ENCODE assay signal across 13 mouse cellular contexts in genomic region chr12:92618519-92618918, GRCm38 (mm10).
A peak's percentile ranks its signal among the peaks of the same experiment; 100 is the strongest.
DNase-seq lines count a peak whose midpoint lies in the region; ATAC-seq and TF ChIP-seq lines count a peak whose summit lies in the region.
"Had no signal": no experiment of that assay in that cellular context is flagged by ENCODE, and none has a peak within 500 bp of the region (broad histone marks: within the 10 kb centered on the region; RNA-seq: fewer than 3 reads in every experiment).

No protein-coding gene starts in this region.

- ATAC-seq in hindbrain, postnatal 0 days: peak; percentile 43; the same call in 1 of the 2 replicates
- ATAC-seq in midbrain, embryonic 12.5 days (ENCODE audit: low FRiP score, low read depth): peak; percentile 77
- ATAC-seq in midbrain, embryonic 15.5 days (replicated peaks): no peak
- no peak; the same call in 1 of the 2 replicates for ATAC-seq in midbrain, embryonic 14.5 days (ENCODE audit: low FRiP score, low TSS enrichment)
- ATAC-seq: intestine, embryonic 16.5 days had no signal

- 33% methylated on average over 2 of the region's 2 CpGs for WGBS in hindbrain, postnatal 0 days
- 44% methylated on average over 2 of the region's 2 CpGs for WGBS in hindbrain, embryonic 10.5 days
- WGBS in midbrain, embryonic 12.5 days: 39% methylated on average over 2 of the region's 2 CpGs
- WGBS in midbrain, embryonic 15.5 days: 28% methylated on average over 2 of the region's 2 CpGs
- WGBS in midbrain, embryonic 14.5 days: 15% methylated on average over 2 of the region's 2 CpGs

- no peaks in the 10 kb centered on the region for H3K27me3 ChIP-seq in hindbrain, postnatal 0 days (ENCODE audit: insufficient read depth, low read length)
- H3K27me3 ChIP-seq in hindbrain, embryonic 10.5 days (ENCODE audit: insufficient read depth, poor library complexity, severe bottlenecking): no peaks in the 10 kb centered on the region
- H3K27me3 ChIP-seq in midbrain, embryonic 12.5 days: no peaks in the 10 kb centered on the region
- no peaks in the 10 kb centered on the region for H3K27me3 ChIP-seq in midbrain, embryonic 15.5 days (replicated peaks)
- no peaks in the 10 kb centered on the region for H3K27me3 ChIP-seq in midbrain, embryonic 14.5 days (ENCODE audit: control insufficient read depth, insufficient read depth, low read length)
- H3K27me3 ChIP-seq: limb, embryonic 13.5 days had no signal

- H3K4me1 ChIP-seq in hindbrain, postnatal 0 days (ENCODE audit: insufficient read depth, low read length): no peaks in the 10 kb centered on the region
- H3K4me1 ChIP-seq in hindbrain, embryonic 10.5 days (replicated peaks): 0 out of 2 replicates have a peak, but pooled peaks cover 3% of the 10 kb centered on the region
- peaks cover 3% of the 10 kb centered on the region; the same call in 1 of the 2 replicates for H3K4me1 ChIP-seq in midbrain, embryonic 12.5 days
- H3K4me1 ChIP-seq in midbrain, embryonic 15.5 days: no peaks in the 10 kb centered on the region
- no peaks in the 10 kb centered on the region for H3K4me1 ChIP-seq in midbrain, embryonic 14.5 days (ENCODE audit: control insufficient read depth, insufficient read depth, low read length)
- H3K4me1 ChIP-seq: limb, embryonic 13.5 days had no signal

- DNase-seq in hindbrain, postnatal 0 days (ENCODE audit: low spot score): peak; percentile 22
- no peak for DNase-seq in hindbrain, embryonic 10.5 days (ENCODE audit: low spot score)
- DNase-seq in embryo, embryonic 10.5 days (ENCODE audit: low spot score): peak; percentile 17
- DNase-seq in midbrain, embryonic 14.5 days: peak; percentile 21
- no peak for DNase-seq in ovary, postnatal 10 days (ENCODE audit: low spot score)
- DNase-seq: cerebellum, adult 11-12 months; gastrocnemius, postnatal 10 days; heart, postnatal 36 days; kidney, postnatal 10 days had no signal

- H3K4me2 ChIP-seq in hindbrain, postnatal 0 days (ENCODE audit: low read depth, low read length): no peak overlapping the region
- no peak overlapping the region for H3K4me2 ChIP-seq in midbrain, embryonic 12.5 days (replicated peaks)
- no peak overlapping the region for H3K4me2 ChIP-seq in midbrain, embryonic 15.5 days
- no peak overlapping the region for H3K4me2 ChIP-seq in midbrain, embryonic 14.5 days (ENCODE audit: low read length)
- H3K4me2 ChIP-seq: limb, embryonic 13.5 days had no signal

- H3K9ac ChIP-seq in hindbrain, postnatal 0 days (replicated peaks; ENCODE audit: low read length): no peak overlapping the region
- H3K9ac ChIP-seq in midbrain, embryonic 12.5 days (replicated peaks): no peak overlapping the region
- no peak overlapping the region for H3K9ac ChIP-seq in midbrain, embryonic 15.5 days
- H3K9ac ChIP-seq in midbrain, embryonic 14.5 days (replicated peaks; ENCODE audit: low read length): no peak overlapping the region
- H3K9ac ChIP-seq: limb, embryonic 13.5 days had no signal

- no peak for TF ChIP-seq CTCF in hindbrain, postnatal 0 days (IDR thresholded peaks at IDR 0.05; ENCODE audit: low read depth)

- 0 out of 2 replicates have a peak, but pooled peaks cover 2% of the 10 kb centered on the region for H3K9me3 ChIP-seq in hindbrain, postnatal 0 days (ENCODE audit: low read length)
- 0 out of 2 replicates have a peak, but pooled peaks cover 4% of the 10 kb centered on the region for H3K9me3 ChIP-seq in hindbrain, embryonic 10.5 days
- no peaks in the 10 kb centered on the region for H3K9me3 ChIP-seq in midbrain, embryonic 12.5 days
- no peaks in the 10 kb centered on the region for H3K9me3 ChIP-seq in midbrain, embryonic 15.5 days
- H3K9me3 ChIP-seq in midbrain, embryonic 14.5 days (ENCODE audit: control insufficient read depth, low read length): no peaks in the 10 kb centered on the region
- H3K9me3 ChIP-seq: limb, embryonic 13.5 days had no signal

- H3K4me3 ChIP-seq in hindbrain, postnatal 0 days (ENCODE audit: low read length): no peak overlapping the region
- H3K4me3 ChIP-seq in hindbrain, embryonic 10.5 days: no peak overlapping the region
- H3K4me3 ChIP-seq in midbrain, embryonic 12.5 days: no peak overlapping the region
- no peak overlapping the region for H3K4me3 ChIP-seq in midbrain, embryonic 15.5 days
- H3K4me3 ChIP-seq in midbrain, embryonic 14.5 days (replicated peaks; ENCODE audit: low read depth, low read length): no peak overlapping the region
- H3K4me3 ChIP-seq: limb, embryonic 13.5 days had no signal

- H3K36me3 ChIP-seq in hindbrain, postnatal 0 days (ENCODE audit: insufficient read depth, low read length): no peaks in the 10 kb centered on the region
- H3K36me3 ChIP-seq in hindbrain, embryonic 10.5 days: no peaks in the 10 kb centered on the region
- no peaks in the 10 kb centered on the region for H3K36me3 ChIP-seq in midbrain, embryonic 12.5 days
- H3K36me3 ChIP-seq in midbrain, embryonic 15.5 days (replicated peaks): no peaks in the 10 kb centered on the region
- H3K36me3 ChIP-seq in midbrain, embryonic 14.5 days (ENCODE audit: control insufficient read depth, insufficient read depth, low read length): no peaks in the 10 kb centered on the region
- H3K36me3 ChIP-seq: limb, embryonic 13.5 days had no signal

- H3K27ac ChIP-seq in hindbrain, postnatal 0 days: no peak overlapping the region
- no peak overlapping the region for H3K27ac ChIP-seq in hindbrain, embryonic 10.5 days
- H3K27ac ChIP-seq in midbrain, embryonic 12.5 days (replicated peaks): no peak overlapping the region
- H3K27ac ChIP-seq in midbrain, embryonic 15.5 days: no peak overlapping the region
- no peak overlapping the region for H3K27ac ChIP-seq in midbrain, embryonic 14.5 days (replicated peaks; ENCODE audit: low read depth, low read length)
- H3K27ac ChIP-seq: limb, embryonic 13.5 days had no signal

Comparison
In these comparisons a context has a peak if more than half of its experiments do, and no peak if none do; other contexts are left out.
1. ATAC-seq: peak in hindbrain, postnatal 0 days (single experiment) and midbrain, embryonic 12.5 days (single experiment); none in midbrain, embryonic 15.5 days (single experiment) and midbrain, embryonic 14.5 days (single experiment).
2. DNase-seq: peak in hindbrain, postnatal 0 days (single experiment), embryo, embryonic 10.5 days (single experiment) and midbrain, embryonic 14.5 days (single experiment); none in hindbrain, embryonic 10.5 days (single experiment) and ovary, postnatal 10 days (single experiment).